Comparison of ENCODE assay signal across 1 mouse cellular context in the genomic region with DNA sequence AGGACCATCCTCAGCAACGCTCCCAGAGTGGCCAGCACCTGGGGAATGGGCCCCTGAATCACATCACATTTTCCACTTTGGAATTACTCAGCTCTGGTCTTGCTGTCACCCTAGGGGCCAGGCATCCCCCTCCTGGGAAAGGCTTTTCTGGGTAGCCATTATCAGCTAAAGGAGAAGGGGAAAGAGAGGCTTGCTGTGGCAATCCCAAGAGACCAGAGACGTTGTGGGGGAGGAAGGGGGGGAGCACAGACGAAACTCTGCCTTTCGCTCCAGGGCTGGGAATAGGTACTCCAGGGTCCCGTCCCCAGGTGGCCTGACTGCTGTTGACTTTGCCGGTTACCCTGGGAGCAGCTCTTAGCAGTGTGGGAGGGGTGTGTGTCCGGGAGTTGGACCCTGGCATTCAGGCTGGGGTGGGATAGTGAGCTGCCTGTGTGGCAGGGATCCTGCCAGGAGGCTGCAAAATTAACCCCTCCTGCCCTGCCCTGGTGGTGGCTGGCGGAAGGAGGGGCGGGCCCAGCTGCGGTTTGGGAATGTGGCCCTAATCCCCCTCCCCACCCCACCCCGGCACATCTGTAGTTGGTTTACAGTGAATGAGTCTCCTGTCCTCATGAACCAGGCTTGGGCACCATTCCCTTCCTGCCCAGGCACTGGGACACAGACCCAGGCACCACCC.
TF ChIP-seq lines count a peak whose summit lies in the region.

No protein-coding gene starts in this region.

TF ChIP-seq in ES-E14, 5 proteins besides CTCF, POLR2A, EP300 and RAD21 (continued from another document):
- TF ChIP-seq CHD2 (IDR thresholded peaks at IDR 0.05; ENCODE audit: low read depth, low read length) = no peak
- TF ChIP-seq MAFK (IDR thresholded peaks at IDR 0.05; ENCODE audit: insufficient read depth, low read depth, low read length) = no peak
TF ChIP-seq in ES-E14: peak in this region for 0.
